Mouse (Mus musculus) T-helper 17 cell (primary cell): ENCODE data around the gene Dennd2a.

Source experiments
- in situ Hi-C, 2 experiments: fragments of 300-600 bp; cut with MboI, MseI; formaldehyde crosslinking; loops; 1 replicate in 1 of 2; 2 replicates in 1 of 2; pipeline ENCODE4 v1.15.1; 2025; ENCODE audit warnings: high pct_unique_total_duplicates in 2 of 2

The Dennd2a gene

DNA sequence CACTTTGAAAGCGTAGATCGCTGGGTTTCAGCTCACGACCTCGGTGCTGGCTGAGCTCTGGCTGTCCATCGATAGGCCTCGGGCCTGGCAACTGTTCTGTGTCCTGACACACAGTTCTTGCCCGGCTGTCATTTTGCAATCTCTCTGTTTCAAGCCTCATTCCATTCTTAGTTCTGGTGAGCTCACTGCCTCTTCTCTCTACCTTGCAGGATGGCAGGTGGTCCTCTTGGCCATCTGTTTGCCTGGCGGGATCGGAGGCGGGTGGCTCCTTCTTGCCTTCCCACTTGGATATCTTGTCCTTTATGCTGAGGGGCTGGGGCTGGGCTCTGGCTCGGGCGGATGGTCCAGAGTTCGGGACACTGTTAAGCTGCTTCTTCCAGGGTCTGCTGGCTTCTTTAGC lies 34.5 kb downstream of the Dennd2a start:
- in situ Hi-C loops, result no loop called here

GRCm38 (mm10) chr6:39522425-39522824 lies 35.2 kb downstream of the Dennd2a start:
- in situ Hi-C loops, result no loop called here

GRCm38 (mm10) chr6:39515739-39516131 lies 41.9 kb downstream of the Dennd2a start:
- in situ Hi-C loops, result no loop called here

- in situ Hi-C loops, result no loop called here
Observed at GRCm38 (mm10) chr6:39515040-39515738, 42.5 kb downstream of the Dennd2a start.

DNA sequence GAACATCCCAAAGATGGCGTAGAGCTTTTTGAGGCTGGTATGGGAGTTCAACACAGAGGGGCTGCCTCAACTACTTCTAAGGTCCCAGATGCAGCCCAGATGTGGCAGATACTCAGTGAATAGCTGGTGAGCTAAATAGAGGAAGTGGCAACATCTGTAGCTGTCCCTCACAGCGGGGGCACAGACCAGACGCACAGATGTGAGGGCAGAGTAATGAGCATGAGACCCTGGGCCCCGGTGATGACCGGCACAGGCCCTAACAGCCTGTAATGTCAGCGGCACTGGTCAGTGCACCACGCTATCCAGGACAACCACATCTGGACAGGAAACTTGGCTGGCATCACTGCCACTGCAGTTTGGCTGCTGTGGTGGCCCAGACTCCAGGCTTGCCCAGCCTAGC lies 54.2 kb downstream of the Dennd2a start:
- in situ Hi-C loops, result no loop called here

GRCm38 (mm10) chr6:39497165-39497564 lies 60.5 kb downstream of the Dennd2a start:
- in situ Hi-C loops, result no loop called here

DNA sequence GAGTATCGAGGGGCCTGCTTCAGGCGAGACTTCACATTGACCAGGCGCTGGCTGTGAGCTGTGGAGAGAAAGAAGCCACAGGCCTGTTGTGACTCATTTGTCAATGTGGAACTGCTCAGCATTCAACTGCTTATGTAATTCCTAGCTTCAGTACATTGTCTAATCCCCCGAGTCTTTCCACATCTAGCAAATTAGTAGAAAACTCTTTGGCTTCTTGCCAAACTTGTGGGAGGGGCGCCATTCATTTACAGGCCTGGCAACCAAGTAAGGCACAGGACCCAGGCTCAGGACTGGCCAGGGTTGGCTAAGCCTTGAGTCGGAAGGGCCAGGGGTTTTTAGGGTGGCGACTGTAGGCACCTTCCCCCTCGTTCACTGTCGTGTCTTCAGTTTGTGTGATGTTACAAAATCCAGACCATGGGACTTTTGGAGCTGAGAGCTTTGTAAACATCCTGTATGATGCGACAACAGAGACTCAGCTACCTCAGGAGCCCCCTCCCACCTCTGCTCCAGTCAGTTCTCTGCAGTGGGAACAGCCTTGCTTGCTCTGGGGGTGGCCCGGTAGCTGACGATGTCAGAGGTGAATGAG lies 64.4 kb downstream of the Dennd2a start:
- in situ Hi-C loops, result no loop called here

- in situ Hi-C loops, result no loop called here
Observed at GRCm38 (mm10) chr6:39492161-39492560, 65.5 kb downstream of the Dennd2a start.

- in situ Hi-C loops, result no loop called here
Observed at GRCm38 (mm10) chr6:39491203-39491602, 66.5 kb downstream of the Dennd2a start.

GRCm38 (mm10) chr6:39488292-39488691 lies 69.4 kb downstream of the Dennd2a start:
- in situ Hi-C loops, result no loop called here

- in situ Hi-C loops, result no loop called here
Observed at GRCm38 (mm10) chr6:39483656-39484055, 74.0 kb downstream of the Dennd2a start.

- in situ Hi-C loops, result no loop called here
Observed at GRCm38 (mm10) chr6:39478509-39479150, 79.0 kb downstream of the Dennd2a start.

DNA sequence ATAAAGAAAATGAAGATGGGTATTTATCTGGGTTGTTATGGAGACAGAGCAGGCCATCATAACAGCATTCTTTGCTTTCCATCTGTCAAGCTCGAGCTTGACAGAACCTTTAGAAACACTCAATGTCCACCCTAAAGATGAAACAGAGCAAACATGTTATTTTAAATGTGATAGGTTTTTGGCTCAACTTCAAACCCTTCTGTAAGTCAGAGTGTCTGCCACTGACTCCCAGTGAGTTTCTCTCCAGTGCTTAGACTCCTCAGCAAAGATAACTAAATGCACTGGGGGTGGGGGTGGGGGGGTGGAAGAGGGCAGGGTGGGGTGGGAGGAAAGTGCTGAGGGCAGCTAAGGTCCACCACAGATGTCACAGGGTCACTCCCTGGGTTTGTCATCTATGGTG lies 81.0 kb downstream of the Dennd2a start:
- in situ Hi-C loops, result no loop called here

- in situ Hi-C loops, result no loop called here
Observed at GRCm38 (mm10) chr6:39474424-39474823, 83.2 kb downstream of the Dennd2a start.

- in situ Hi-C loops, result no loop called here
Observed at GRCm38 (mm10) chr6:39472837-39473236, 84.8 kb downstream of the Dennd2a start.

DNA sequence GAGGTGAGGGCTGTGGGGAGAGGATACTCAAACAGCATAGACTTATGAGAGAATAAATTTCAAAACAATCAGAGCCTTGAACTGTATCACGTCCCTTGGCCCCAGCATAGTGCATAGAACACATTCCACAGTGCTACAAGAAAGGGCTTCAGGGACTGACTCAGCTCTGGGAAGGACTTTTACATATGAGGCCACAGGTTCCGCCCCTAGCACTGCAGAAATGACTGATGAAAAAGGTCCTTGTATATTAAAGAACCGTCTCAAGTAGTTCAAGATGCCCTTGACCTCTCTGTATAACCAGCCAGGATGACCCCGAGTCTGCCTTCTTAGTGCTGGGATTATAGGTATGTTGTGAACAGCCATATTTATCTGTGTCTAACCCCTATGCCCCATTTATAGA lies 85.4 kb downstream of the Dennd2a start:
- in situ Hi-C loops, result no loop called here

- in situ Hi-C loops, result no loop called here
Observed at GRCm38 (mm10) chr6:39470076-39470475, 87.6 kb downstream of the Dennd2a start.

GRCm38 (mm10) chr6:39469427-39469826 lies 88.2 kb downstream of the Dennd2a start:
- in situ Hi-C loops, result loop anchor here (5.0 to 10.0 kb wide), 3 partner anchors 93 to 313 kb away; no protein-coding TSS in a partner anchor

- in situ Hi-C loops, result loop anchor here in 1 of 2 experiments (10.0 kb wide), 1 partner anchor 102 kb away; no protein-coding TSS in a partner anchor
Observed at GRCm38 (mm10) chr6:39462621-39463538, 94.8 kb downstream of the Dennd2a start.

DNA sequence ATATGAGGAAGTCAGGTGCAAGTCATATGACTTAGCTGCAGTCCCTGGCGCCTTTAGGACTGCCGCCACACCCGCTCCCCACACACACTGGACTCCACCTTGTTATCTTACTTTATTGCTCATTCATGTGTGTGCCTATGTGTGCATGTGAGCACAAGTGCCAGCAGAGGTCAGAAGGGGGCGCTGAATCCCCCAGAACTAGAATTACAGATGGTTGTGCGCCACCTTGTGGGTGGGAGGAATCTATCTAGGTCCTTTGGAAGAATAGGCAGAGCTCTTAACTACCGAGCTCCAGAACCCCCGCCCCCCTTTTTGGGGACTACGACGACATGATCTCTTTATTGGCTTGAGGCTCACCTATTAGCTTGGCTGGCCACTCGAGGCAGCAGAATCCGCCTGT lies 97.6 kb downstream of the Dennd2a start:
- in situ Hi-C loops, result loop anchor here in 1 of 2 experiments (10.0 kb wide), 1 partner anchor 105 kb away; no protein-coding TSS in a partner anchor

DNA sequence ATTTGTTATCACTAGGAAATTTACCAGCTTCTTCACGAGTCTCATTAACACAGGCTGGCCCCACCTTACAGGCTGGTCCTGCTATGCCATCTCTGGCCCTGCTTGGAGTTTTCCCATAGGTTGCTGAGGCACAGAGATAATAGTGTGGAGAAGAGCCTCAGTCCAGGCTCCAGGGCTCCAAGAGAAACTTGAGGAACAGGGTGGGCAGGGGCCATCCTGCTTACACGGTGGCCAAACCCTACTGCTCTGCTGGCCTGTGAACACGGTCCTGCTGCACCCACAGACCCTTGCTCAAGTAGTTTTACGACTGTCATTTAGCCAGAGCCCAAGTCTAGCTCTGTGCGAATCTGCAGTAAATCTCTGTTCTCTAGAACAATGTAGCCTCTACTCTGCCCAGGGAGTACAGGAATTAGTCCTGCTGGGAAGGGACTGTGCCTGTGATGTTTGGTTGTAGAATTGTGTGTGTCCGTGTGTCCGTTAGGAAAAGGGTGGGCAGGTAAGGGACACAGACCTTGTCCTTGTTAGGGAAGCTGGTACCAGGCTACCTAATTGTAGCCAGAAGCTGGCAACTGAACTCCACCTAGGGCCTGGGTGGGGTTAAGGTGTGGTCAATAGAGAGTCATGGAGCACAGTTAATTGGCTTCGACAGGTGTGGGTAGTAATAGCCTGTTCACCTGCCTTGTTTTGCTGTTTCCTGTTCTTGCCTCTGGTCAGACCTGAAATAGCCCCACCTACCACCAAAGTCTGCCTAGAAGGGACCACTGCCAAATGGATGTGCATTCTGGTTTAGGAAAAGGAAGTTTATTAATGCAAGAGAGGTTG lies 102.1 kb downstream of the Dennd2a start:
- in situ Hi-C loops, result no loop called here
